Mouse (Mus musculus) olfactory bulb, adult 2 months (tissue): ENCODE measurements around the gene Cacna2d2.

Experiments
- CTCF ChIP-seq: fragments of 200-500 bp; IDR thresholded peaks from 2 replicates; pipeline ENCODE4 v1.5.1; 2012; ENCODE audit warnings: low read depth, mild to moderate bottlenecking, low read length, moderate library complexity; ENCODE audit not compliant: insufficient read depth
- POLR2A ChIP-seq: fragments of 200-500 bp; IDR thresholded peaks from 2 replicates; pipeline ENCODE4 v1.6.1; 2012; ENCODE audit warnings: mild to moderate bottlenecking, low read depth, low read length, moderate library complexity; ENCODE audit not compliant: insufficient read depth

DNA sequence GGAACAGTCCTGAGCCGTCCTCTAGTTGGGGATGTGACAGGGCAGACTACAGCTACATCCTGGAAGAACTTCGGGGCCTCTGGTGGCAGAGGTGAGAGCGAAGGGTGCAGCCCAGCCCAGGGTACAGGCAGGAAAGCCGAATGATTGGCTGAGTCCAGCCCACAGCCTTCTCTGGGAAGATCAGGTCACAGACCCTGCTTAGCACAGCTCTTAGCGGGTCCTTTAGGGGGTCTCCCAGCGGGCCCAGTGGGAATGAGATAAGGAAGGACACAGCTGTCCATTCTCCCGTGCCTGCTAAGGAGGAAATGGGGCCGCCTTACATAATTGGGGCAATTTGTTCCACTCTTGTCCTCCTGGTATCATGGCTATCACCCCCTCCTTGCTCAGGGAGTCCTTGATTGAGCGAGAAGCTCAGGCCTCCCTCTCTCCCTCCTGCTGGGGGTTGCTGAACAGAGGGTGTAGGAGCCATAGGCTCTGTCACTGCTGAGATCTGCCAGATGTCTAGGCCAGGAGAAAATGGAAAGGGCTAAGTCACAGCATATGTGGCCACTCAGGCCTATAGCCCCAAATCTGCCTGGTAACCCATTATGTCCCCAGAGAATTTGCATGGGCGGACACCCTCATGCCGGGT, 52.6 kb downstream of the Cacna2d2 start:
- TF ChIP-seq CTCF, result no peak
- TF ChIP-seq POLR2A, result no peak
